Mouse (Mus musculus): ENCODE data around the gene Slx. TPM values are rescaled to one million over a fixed set of nuclear protein-coding genes. Genes with fewer than 3 reads are reported as not detected.
"Not testable (repeated sequence)": the region's sequence is repeated elsewhere in the genome, so short reads cannot be mapped to it uniquely, and the experiment has no call there.

Gene Slx
- polyA plus RNA-seq (2015; fragmentation: Nextera tagmentation; extraction: Ambion mirVana): not detected in 2 replicates

- H3K27me3 ChIP-seq (ENCODE audit: control insufficient read depth, insufficient read depth, low read length); H3K27ac ChIP-seq (replicated peaks); DNase-seq (ENCODE audit: low spot score); H3K4me2 ChIP-seq (replicated peaks; ENCODE audit: low read depth); H3K36me3 ChIP-seq (ENCODE audit: control insufficient read depth, insufficient read depth, low read length); H3K4me1 ChIP-seq (replicated peaks; ENCODE audit: control insufficient read depth, insufficient read depth); H3K9ac ChIP-seq (ENCODE audit: low read length); H3K9me3 ChIP-seq (ENCODE audit: control insufficient read depth, low read length); H3K4me3 ChIP-seq (ENCODE audit: low read depth, low read length); ATAC-seq (ENCODE audit: low FRiP score, low TSS enrichment): not testable (repeated sequence)
- WGBS: 55% methylated on average over 2 of the region's 3 CpGs
These were observed at the start of gene Slx for GRCm38 (mm10) chrX:26545465-26545864. Gene Slx, minus strand, starts transcription at chrX:26545565.

Small RNA genes lying within 50 kb of the gene (microRNA-seq; reads per million reads assigned to microRNA genes)
- gene Gm27341: not detected

Other genes starting within 250 kb of the Slx start
- not detected in 2 replicates for gene Gm2030, start 235.5 kb downstream of the Slx start, polyA plus RNA-seq (2015; fragmentation: Nextera tagmentation; extraction: Ambion mirVana)
- gene Gm14525, start 157.1 kb upstream of the Slx start, polyA plus RNA-seq (2015; fragmentation: Nextera tagmentation; extraction: Ambion mirVana): not detected in 2 replicates

Measured in stomach, postnatal 0 days (tissue).